Mouse (Mus musculus): ENCODE data around the gene Slc39a11. TPM values are rescaled to one million over a fixed set of nuclear protein-coding genes. Genes with fewer than 3 reads are reported as not detected.
A peak's percentile ranks its signal among the peaks of the same experiment; 100 is the strongest.

Gene Slc39a11
- total and polyA plus RNA-seq, 2 experiments from 2014 or later = 40.4 to 62.5 TPM

- Histone ChIP-seq H3K9ac (replicated peaks; ENCODE audit: low read length, poor library complexity, severe bottlenecking) (no peak overlapping the region), H3K9me3 (ENCODE audit: low read length) (no peaks in the 10 kb centered on the region), H3K27ac (ENCODE audit: low read depth, low read length) (no peak overlapping the region), H3K27me3 (ENCODE audit: insufficient read depth, low read length) (no peaks in the 10 kb centered on the region), H3K36me3 (ENCODE audit: insufficient read depth, low read length) (no peaks in the 10 kb centered on the region), H3K4me3 (ENCODE audit: low read depth, low read length) (no peak overlapping the region), H3K4me1 (ENCODE audit: insufficient read depth, low read length) (no peaks in the 10 kb centered on the region; the same call in 1 of the 2 replicates), H3K4me2 (ENCODE audit: low read depth, low read length, poor library complexity, severe bottlenecking) (no peak overlapping the region)
- ATAC-seq (ENCODE audit: low FRiP score) (no peak), DNase-seq (ENCODE audit: low spot score) (no peak)
- WGBS = 88% methylated on average over 9 of the region's 9 CpGs
- TF ChIP-seq CTCF (IDR thresholded peaks at IDR 0.05) = no peak
Observed at GRCm38 (mm10) chr11:113378867-113379266, 271.0 kb downstream of the Slc39a11 start.

GRCm38 (mm10) chr11:113376066-113376465 lies 273.8 kb downstream of the Slc39a11 start:
- TF ChIP-seq CTCF (IDR thresholded peaks at IDR 0.05) = peak; percentile 53
- no peak overlapping the region for H3K4me3 ChIP-seq (ENCODE audit: low read depth, low read length)
- H3K4me1 ChIP-seq (ENCODE audit: insufficient read depth, low read length) = no peaks in the 10 kb centered on the region
- DNase-seq (ENCODE audit: low spot score) = no peak
- no peak overlapping the region for H3K27ac ChIP-seq (ENCODE audit: low read depth, low read length)
- H3K27me3 ChIP-seq (ENCODE audit: insufficient read depth, low read length) = no peaks in the 10 kb centered on the region
- H3K4me2 ChIP-seq (ENCODE audit: low read depth, low read length, poor library complexity, severe bottlenecking) = no peak overlapping the region
- ATAC-seq (ENCODE audit: low FRiP score) = no peak
- H3K9me3 ChIP-seq (ENCODE audit: low read length) = no peaks in the 10 kb centered on the region
- WGBS = 83% methylated on average over 9 of the region's 9 CpGs
- H3K36me3 ChIP-seq (ENCODE audit: insufficient read depth, low read length) = no peaks in the 10 kb centered on the region
- no peak overlapping the region for H3K9ac ChIP-seq (replicated peaks; ENCODE audit: low read length, poor library complexity, severe bottlenecking)

GRCm38 (mm10) chr11:113373926-113374325 lies 276.0 kb downstream of the Slc39a11 start:
- ATAC-seq (ENCODE audit: low FRiP score) (no peak), DNase-seq (ENCODE audit: low spot score) (no peak)
- Histone ChIP-seq H3K4me3 (ENCODE audit: low read depth, low read length) (no peak overlapping the region), H3K4me2 (ENCODE audit: low read depth, low read length, poor library complexity, severe bottlenecking) (no peak overlapping the region), H3K27me3 (ENCODE audit: insufficient read depth, low read length) (no peaks in the 10 kb centered on the region), H3K4me1 (ENCODE audit: insufficient read depth, low read length) (no peaks in the 10 kb centered on the region), H3K27ac (ENCODE audit: low read depth, low read length) (no peak overlapping the region), H3K9ac (replicated peaks; ENCODE audit: low read length, poor library complexity, severe bottlenecking) (no peak overlapping the region), H3K36me3 (ENCODE audit: insufficient read depth, low read length) (no peaks in the 10 kb centered on the region), H3K9me3 (ENCODE audit: low read length) (no peaks in the 10 kb centered on the region)
- no peak for TF ChIP-seq CTCF (IDR thresholded peaks at IDR 0.05)
- WGBS = 75% methylated on average over 10 of the region's 10 CpGs

- WGBS = 82% methylated on average over 9 of the region's 9 CpGs
- no peak; the same call in 1 of the 2 replicates for ATAC-seq (ENCODE audit: low FRiP score)
- Histone ChIP-seq H3K4me3 (ENCODE audit: low read depth, low read length) (no peak overlapping the region), H3K36me3 (ENCODE audit: insufficient read depth, low read length) (no peaks in the 10 kb centered on the region), H3K27me3 (ENCODE audit: insufficient read depth, low read length) (no peaks in the 10 kb centered on the region), H3K4me1 (ENCODE audit: insufficient read depth, low read length) (no peaks in the 10 kb centered on the region), H3K4me2 (ENCODE audit: low read depth, low read length, poor library complexity, severe bottlenecking) (no peak overlapping the region), H3K9me3 (ENCODE audit: low read length) (no peaks in the 10 kb centered on the region), H3K9ac (replicated peaks; ENCODE audit: low read length, poor library complexity, severe bottlenecking) (no peak overlapping the region), H3K27ac (ENCODE audit: low read depth, low read length) (no peak overlapping the region)
- peak; percentile 76 for DNase-seq (ENCODE audit: low spot score)
- no peak for TF ChIP-seq CTCF (IDR thresholded peaks at IDR 0.05)
Observed at GRCm38 (mm10) chr11:113373331-113373730, 276.5 kb downstream of the Slc39a11 start.

GRCm38 (mm10) chr11:113368046-113368445 lies 281.8 kb downstream of the Slc39a11 start:
- DNase-seq (ENCODE audit: low spot score) (peak; percentile 75), ATAC-seq (ENCODE audit: low FRiP score) (no peak)
- Histone ChIP-seq H3K4me1 (ENCODE audit: insufficient read depth, low read length) (no peaks in the 10 kb centered on the region), H3K36me3 (ENCODE audit: insufficient read depth, low read length) (no peaks in the 10 kb centered on the region), H3K27me3 (ENCODE audit: insufficient read depth, low read length) (no peaks in the 10 kb centered on the region), H3K27ac (ENCODE audit: low read depth, low read length) (no peak overlapping the region), H3K4me2 (ENCODE audit: low read depth, low read length, poor library complexity, severe bottlenecking) (no peak overlapping the region), H3K4me3 (ENCODE audit: low read depth, low read length) (no peak overlapping the region), H3K9ac (replicated peaks; ENCODE audit: low read length, poor library complexity, severe bottlenecking) (no peak overlapping the region), H3K9me3 (ENCODE audit: low read length) (no peaks in the 10 kb centered on the region)
- 39% methylated on average over 13 of the region's 13 CpGs for WGBS
- TF ChIP-seq CTCF (IDR thresholded peaks at IDR 0.05) = no peak

- H3K27me3 ChIP-seq (ENCODE audit: insufficient read depth, low read length) = no peaks in the 10 kb centered on the region
- H3K36me3 ChIP-seq (ENCODE audit: insufficient read depth, low read length) = no peaks in the 10 kb centered on the region
- DNase-seq (ENCODE audit: low spot score) (no peak), ATAC-seq (ENCODE audit: low FRiP score) (no peak)
- no peak overlapping the region for H3K4me2 ChIP-seq (ENCODE audit: low read depth, low read length, poor library complexity, severe bottlenecking)
- no peak for TF ChIP-seq CTCF (IDR thresholded peaks at IDR 0.05)
- no peak overlapping the region for H3K27ac ChIP-seq (ENCODE audit: low read depth, low read length)
- 33% methylated on average over 19 of the region's 19 CpGs for WGBS
- H3K4me1 ChIP-seq (ENCODE audit: insufficient read depth, low read length) = no peaks in the 10 kb centered on the region
- H3K4me3 ChIP-seq (ENCODE audit: low read depth, low read length) = no peak overlapping the region
- no peaks in the 10 kb centered on the region for H3K9me3 ChIP-seq (ENCODE audit: low read length)
- no peak overlapping the region for H3K9ac ChIP-seq (replicated peaks; ENCODE audit: low read length, poor library complexity, severe bottlenecking)
Observed at GRCm38 (mm10) chr11:113366257-113367030, 283.4 kb downstream of the Slc39a11 start.

Measured in midbrain, postnatal 0 days (tissue).